Mouse (Mus musculus): Measurements from ENCODE around the gene Prkd1. TPM values are rescaled to one million over a fixed set of nuclear protein-coding genes. Genes with fewer than 3 reads are reported as not detected.

Prkd1 gene
- total RNA-seq, 1 experiment from 2014 or later, result not detected

GRCm38 (mm10) chr12:50499796-50500504 lies 148.9 kb downstream of the Prkd1 start:
- ATAC-seq (replicated peaks; ENCODE audit: insufficient number of reproducible peaks, low FRiP score, low TSS enrichment, poor library complexity, severe bottlenecking), result no peak

GRCm38 (mm10) chr12:50496006-50496405 lies 152.9 kb downstream of the Prkd1 start:
- ATAC-seq (replicated peaks; ENCODE audit: insufficient number of reproducible peaks, low FRiP score, low TSS enrichment, poor library complexity, severe bottlenecking), result no peak

- no peak for ATAC-seq (replicated peaks; ENCODE audit: insufficient number of reproducible peaks, low FRiP score, low TSS enrichment, poor library complexity, severe bottlenecking)
Measured at GRCm38 (mm10) chr12:50479784-50480183, 169.1 kb downstream of the Prkd1 start.

GRCm38 (mm10) chr12:50457151-50457550 lies 191.7 kb downstream of the Prkd1 start:
- ATAC-seq (replicated peaks; ENCODE audit: insufficient number of reproducible peaks, low FRiP score, low TSS enrichment, poor library complexity, severe bottlenecking), result no peak

- no peak for ATAC-seq (replicated peaks; ENCODE audit: insufficient number of reproducible peaks, low FRiP score, low TSS enrichment, poor library complexity, severe bottlenecking)
Measured at GRCm38 (mm10) chr12:50451761-50452160, 197.1 kb downstream of the Prkd1 start.

GRCm38 (mm10) chr12:50436660-50437059 lies 212.2 kb downstream of the Prkd1 start:
- ATAC-seq (replicated peaks; ENCODE audit: insufficient number of reproducible peaks, low FRiP score, low TSS enrichment, poor library complexity, severe bottlenecking), result no peak

- ATAC-seq (replicated peaks; ENCODE audit: insufficient number of reproducible peaks, low FRiP score, low TSS enrichment, poor library complexity, severe bottlenecking), result no peak
Measured at GRCm38 (mm10) chr12:50430129-50430703, 218.7 kb downstream of the Prkd1 start.

- ATAC-seq (replicated peaks; ENCODE audit: insufficient number of reproducible peaks, low FRiP score, low TSS enrichment, poor library complexity, severe bottlenecking), result no peak
Measured at GRCm38 (mm10) chr12:50352404-50352803, 296.5 kb downstream of the Prkd1 start.

GRCm38 (mm10) chr12:50333182-50333581 lies 315.7 kb downstream of the Prkd1 start:
- no peak for ATAC-seq (replicated peaks; ENCODE audit: insufficient number of reproducible peaks, low FRiP score, low TSS enrichment, poor library complexity, severe bottlenecking)

GRCm38 (mm10) chr12:50314634-50315033 lies 334.3 kb downstream of the Prkd1 start:
- no peak for ATAC-seq (replicated peaks; ENCODE audit: insufficient number of reproducible peaks, low FRiP score, low TSS enrichment, poor library complexity, severe bottlenecking)

GRCm38 (mm10) chr12:50309276-50309675 lies 339.6 kb downstream of the Prkd1 start:
- ATAC-seq (replicated peaks; ENCODE audit: insufficient number of reproducible peaks, low FRiP score, low TSS enrichment, poor library complexity, severe bottlenecking), result no peak

- ATAC-seq (replicated peaks; ENCODE audit: insufficient number of reproducible peaks, low FRiP score, low TSS enrichment, poor library complexity, severe bottlenecking), result no peak
Measured at GRCm38 (mm10) chr12:50301334-50301733, 347.6 kb downstream of the Prkd1 start.

GRCm38 (mm10) chr12:50296067-50296466 lies 352.8 kb downstream of the Prkd1 start:
- no peak for ATAC-seq (replicated peaks; ENCODE audit: insufficient number of reproducible peaks, low FRiP score, low TSS enrichment, poor library complexity, severe bottlenecking)

- ATAC-seq (replicated peaks; ENCODE audit: insufficient number of reproducible peaks, low FRiP score, low TSS enrichment, poor library complexity, severe bottlenecking), result no peak
Measured at GRCm38 (mm10) chr12:50295549-50295948, 353.3 kb downstream of the Prkd1 start.

- no peak for ATAC-seq (replicated peaks; ENCODE audit: insufficient number of reproducible peaks, low FRiP score, low TSS enrichment, poor library complexity, severe bottlenecking)
Measured at GRCm38 (mm10) chr12:50292834-50293233, 356.1 kb downstream of the Prkd1 start.

Measured in monocyte, adult 5-6 weeks (primary cell).